Mouse (Mus musculus) heart, postnatal 36 days (tissue): Measurements from ENCODE around the gene Morn1. TPM values are rescaled to one million over a fixed set of nuclear protein-coding genes. Genes with fewer than 3 reads are reported as not detected.

Experiments
- DNase-seq, 2 experiments: peaks; one replicate each; pipeline ENCODE4 v3.0.0; 2021 to 2022
- intact Hi-C: fragments of 180-260 bp; cut with DNase I; formaldehyde crosslinking; loops from one replicate; pipeline ENCODE4 v1.15.1; 2025
- total RNA-seq, 2 experiments: library from RNA; stranded (reverse); gene quantifications; 2 replicates each; pipeline ENCODE4 v1.2.3; 2021

The Morn1 gene
- total RNA-seq, 2 experiments from 2014 or later: 0.89 to 1.7 TPM

DNA sequence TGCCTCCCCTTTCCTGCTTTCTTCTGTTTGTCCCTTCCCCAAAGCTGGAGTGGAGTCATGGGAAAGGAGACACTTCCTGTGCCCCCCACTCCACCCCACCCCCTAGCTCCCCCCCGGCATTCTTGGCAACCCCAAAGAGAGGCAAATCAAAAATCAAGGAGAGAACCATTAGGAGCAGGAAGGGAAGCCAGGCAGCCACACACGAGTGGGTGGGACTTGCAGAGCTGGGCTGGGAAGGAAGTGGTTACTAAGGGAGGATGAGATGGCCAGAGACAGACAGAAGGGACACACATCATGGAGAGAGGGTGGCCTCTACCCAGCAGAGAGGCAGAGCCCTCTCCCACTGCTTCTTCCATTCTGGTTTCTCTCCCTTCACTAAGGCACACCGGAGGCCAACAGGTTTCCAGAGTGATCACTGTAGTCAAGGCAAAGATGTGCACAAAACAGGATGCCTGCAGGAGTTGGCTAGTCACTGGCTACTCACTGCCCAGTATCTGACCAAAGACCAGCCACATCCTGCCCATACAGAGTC, 92.7 kb downstream of the Morn1 start:
- peak; percentile 43 to 56 for DNase-seq
- intact Hi-C loops: loop anchor here (2.0 kb wide), 1 partner anchor 40 kb away; no protein-coding TSS in a partner anchor

DNA sequence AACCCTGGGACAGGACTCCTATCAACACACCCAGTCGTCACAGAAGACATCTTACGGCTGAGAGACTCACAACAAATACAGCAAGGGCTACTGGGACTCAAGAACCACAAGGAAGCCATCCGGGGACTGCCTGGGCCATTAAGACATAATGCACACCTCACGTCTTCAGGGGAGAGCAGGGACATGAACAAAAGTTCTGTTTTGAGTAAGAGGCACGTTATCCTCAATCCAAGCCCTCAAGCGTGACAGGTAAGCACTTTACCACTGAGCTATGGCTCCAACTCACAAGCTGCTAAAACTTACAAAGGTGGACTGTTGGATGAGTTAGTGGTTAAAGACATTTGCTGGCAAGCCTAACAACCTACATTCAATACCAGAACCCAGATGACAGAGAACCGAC, 96.8 kb downstream of the Morn1 start:
- intact Hi-C loops: no loop called here

DNA sequence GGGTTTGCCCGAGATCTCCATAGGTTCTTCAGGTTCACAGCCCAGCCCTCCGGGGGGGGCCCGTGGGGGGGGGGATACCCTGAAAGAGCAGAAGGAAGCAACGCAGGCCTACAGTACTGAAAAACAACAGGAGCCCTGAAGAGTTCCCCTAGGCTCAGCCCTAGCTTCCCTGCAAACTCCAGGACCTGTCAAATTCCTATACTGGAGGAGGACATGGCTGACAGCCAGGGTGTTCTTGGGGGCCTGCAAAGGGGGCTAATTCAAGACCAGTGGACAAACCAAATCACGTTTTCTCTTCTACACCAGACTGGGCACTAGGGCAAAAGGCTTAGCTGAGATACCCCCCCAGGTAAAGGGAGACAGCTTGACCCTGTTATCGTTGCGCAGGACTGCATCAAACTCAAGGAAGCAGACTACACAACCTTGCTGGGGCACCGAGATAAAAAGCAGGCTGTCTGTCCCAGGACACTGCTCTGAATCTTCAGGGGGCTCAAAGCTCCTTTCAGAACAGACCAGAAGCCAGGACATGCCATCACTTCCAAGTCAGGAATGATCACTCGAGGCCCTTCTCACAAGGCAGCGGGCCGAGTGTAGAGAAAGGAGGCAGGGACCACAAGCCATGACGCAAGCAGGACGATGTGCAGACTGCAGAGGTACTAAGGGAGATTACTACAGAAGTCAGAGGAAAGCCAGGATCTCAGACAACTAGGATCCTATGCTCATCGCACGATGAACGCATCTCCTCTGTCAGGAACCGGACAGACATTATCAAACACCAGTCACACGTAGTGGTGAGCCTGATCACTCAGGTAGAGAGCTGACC, 98.1 kb downstream of the Morn1 start:
- no peak for DNase-seq
- intact Hi-C loops: no loop called here

More for the DNA sequence above, 96.8 kb downstream of the Morn1 start:
- no peak for DNase-seq

DNA sequence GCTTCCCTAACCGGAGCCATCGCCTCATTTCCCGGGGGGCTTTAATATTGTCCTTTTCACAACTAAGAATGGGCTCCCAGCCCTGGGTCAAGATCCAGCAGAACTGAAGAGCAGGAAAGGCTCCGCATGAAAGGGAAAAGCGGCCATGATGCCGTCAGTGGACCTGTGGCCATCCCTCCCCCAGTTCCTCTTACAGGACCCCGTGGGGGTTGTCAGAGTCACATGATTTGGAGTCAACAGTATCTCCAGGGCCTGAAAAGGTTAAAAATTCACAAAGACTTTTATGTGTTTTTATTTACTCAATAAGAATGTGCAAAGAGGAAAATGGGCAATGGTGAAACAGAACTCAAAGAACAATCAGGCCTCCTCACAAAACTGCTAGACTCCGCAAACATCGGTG, 99.5 kb downstream of the Morn1 start:
- DNase-seq: no peak
- intact Hi-C loops: no loop called here

DNA sequence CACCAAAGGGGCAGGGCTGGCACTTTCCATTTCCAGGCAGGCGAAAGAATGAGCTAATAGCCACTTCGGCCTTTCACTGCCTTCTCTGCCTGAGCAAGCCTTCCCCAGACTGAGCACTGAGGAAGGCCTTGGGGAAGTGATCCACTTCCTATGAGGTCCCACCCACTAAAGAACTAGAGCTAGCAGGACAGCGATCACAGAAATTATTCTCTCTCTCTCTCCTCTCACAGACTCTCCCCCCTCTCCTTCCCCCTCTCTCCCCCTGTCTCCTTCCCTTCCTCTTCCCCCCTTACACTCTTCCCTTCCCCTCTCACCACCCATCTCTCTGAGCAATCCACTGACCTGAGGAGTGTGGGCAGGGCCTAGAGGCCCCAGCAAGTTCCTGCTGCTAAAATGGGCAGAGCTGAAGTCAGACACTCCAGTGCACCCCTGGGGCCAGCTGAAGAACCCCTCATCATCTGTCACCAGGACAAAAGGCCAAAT, 100.9 kb downstream of the Morn1 start:
- intact Hi-C loops: no loop called here
- no peak for DNase-seq

DNA sequence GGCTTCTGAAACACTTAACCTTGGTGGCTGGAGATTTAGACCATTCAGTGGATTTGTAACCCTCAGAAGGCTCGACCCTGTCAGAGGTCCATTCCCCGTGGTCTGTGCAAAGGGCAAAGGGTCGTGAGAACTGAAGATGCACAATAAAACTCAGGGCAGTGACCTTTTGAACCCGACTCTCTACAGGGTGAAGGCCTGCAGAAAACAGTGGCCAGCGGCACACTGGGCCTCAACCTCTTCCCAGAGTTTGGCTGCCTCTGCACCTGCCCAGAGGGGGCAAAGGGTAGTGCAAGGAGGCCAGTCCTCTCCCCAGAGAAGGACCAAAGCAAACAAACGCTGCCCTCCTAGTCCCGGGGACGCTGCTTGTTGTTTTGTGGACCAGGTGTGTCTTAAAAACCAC, 102.0 kb downstream of the Morn1 start:
- DNase-seq: no peak
- intact Hi-C loops: no loop called here

DNA sequence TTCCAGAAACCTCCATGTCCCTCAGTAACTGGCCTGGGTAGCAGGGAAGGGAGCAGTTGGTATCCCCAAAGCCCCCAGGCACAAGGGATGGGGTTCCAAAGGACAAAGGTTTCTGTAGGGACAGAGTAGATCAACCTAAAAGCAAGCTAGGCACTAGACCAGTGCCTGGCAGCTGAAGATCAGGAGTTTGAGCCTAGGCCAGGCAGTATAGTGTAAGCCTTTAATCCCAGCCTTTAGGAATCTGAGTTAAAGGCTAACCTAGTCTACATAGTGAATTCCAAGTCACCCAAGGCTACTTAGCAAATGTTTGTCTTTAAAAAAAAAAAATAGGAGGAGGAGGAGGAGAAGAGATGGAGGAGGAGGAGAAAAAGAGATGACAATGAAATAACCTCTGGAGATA, 102.4 kb downstream of the Morn1 start:
- intact Hi-C loops: no loop called here
- DNase-seq: no peak

DNA sequence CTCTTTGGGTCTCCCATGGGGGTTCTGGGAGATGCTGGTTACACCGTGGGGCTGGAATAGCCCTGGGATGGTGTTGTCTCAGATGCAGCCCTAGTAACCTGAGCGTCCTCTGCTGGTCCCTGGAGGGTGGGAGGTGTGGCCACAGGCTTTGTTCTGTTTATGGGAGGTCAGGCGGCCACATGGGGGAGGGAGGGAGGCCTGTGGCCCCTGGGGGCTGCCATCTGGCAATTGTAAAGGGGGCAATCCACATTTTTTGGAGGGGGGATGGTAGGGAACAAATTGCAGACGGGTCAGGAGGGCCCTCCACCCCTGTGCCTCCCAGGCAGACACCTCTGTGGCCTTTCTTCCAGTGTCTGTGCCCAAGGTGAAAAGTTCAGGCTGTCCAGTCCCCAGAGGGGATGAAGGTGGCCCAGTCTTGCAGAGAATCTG, 103.3 kb downstream of the Morn1 start:
- peak in 1 of 2 experiments; percentile 55 for DNase-seq
- intact Hi-C loops: no loop called here

DNA sequence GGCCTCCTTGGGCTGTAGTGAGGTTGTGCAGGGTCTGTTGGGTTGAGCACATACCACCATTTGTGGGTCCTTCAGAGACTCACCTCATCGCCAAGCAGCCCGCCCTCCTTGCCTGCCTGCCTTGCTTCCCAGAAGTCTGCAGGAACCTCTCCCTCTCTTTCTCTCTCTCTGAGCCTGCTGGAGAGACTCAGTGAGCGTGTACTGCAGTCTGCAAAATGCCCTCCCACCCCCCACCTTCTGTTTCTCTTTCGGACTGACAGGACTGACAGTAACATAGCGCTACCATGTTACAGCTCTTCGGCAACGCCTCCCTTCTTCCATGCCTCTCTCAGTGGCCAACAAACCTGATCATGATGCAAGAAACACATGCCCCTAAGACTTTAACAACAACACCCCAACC, 103.9 kb downstream of the Morn1 start:
- intact Hi-C loops: no loop called here
- no peak for DNase-seq

Other genes starting within 250 kb of the Morn1 start
- under 1 TPM in 1 of 2 experiments, not detected in 1; 0.14 TPM for gene Ttc34, start 249.1 kb upstream of the Morn1 start, total RNA-seq
- gene Mmel1, start 217.0 kb upstream of the Morn1 start, total RNA-seq: under 1 TPM; 0.22 to 0.33 TPM
- gene Fam213b, start 187.4 kb upstream of the Morn1 start, total RNA-seq: 10 to 100 TPM; 80.9 to 83.5 TPM
- gene Tnfrsf14, start 158.0 kb upstream of the Morn1 start, total RNA-seq: 1 to 10 TPM; 5.1 to 6.0 TPM
- gene Hes5, start 125.7 kb upstream of the Morn1 start, total RNA-seq: not detected
- gene Pank4, start 122.5 kb upstream of the Morn1 start, total RNA-seq: 10 to 100 TPM; 40.9 to 42.8 TPM
- gene Plch2, start 29.8 kb upstream of the Morn1 start, total RNA-seq: not detected
- 10 to 100 TPM; 19.4 to 23.1 TPM for gene Pex10, start 19.6 kb upstream of the Morn1 start, total RNA-seq
- 10 to 100 TPM; 67.0 to 72.9 TPM for gene Rer1, start 195 bp upstream of the Morn1 start, total RNA-seq
- gene Ski, start 136.0 kb downstream of the Morn1 start, total RNA-seq: 10 to 100 TPM; 53.3 to 56.8 TPM
- 10 to 100 TPM; 14.5 to 18.3 TPM for gene Faap20, start 163.2 kb downstream of the Morn1 start, total RNA-seq